Mouse (Mus musculus) right cerebral cortex, postnatal 4 days (tissue): ENCODE results near the gene Ubac2.

ENCODE experiments used
- DNase-seq: peaks from one replicate; pipeline ENCODE4 v3.0.0-alpha.2; 2022

Ubac2 gene

GRCm38 (mm10) chr14:121895316-121895715, 16.9 kb downstream of the Ubac2 start:
- DNase-seq, result no peak

- no peak for DNase-seq
Observed at GRCm38 (mm10) chr14:121896126-121897090, 18.0 kb downstream of the Ubac2 start.

- no peak for DNase-seq
Observed at GRCm38 (mm10) chr14:121897773-121898172, 19.4 kb downstream of the Ubac2 start.

GRCm38 (mm10) chr14:121898509-121898908, 20.1 kb downstream of the Ubac2 start:
- DNase-seq, result no peak

GRCm38 (mm10) chr14:121899071-121899470, 20.7 kb downstream of the Ubac2 start:
- no peak for DNase-seq

- no peak for DNase-seq
Observed at GRCm38 (mm10) chr14:121901511-121901910, 23.1 kb downstream of the Ubac2 start.

- no peak for DNase-seq
Observed at GRCm38 (mm10) chr14:121903381-121903876, 25.0 kb downstream of the Ubac2 start.

- no peak for DNase-seq
Observed at GRCm38 (mm10) chr14:121904754-121905153, 26.3 kb downstream of the Ubac2 start.

GRCm38 (mm10) chr14:121906341-121906991, 28.0 kb downstream of the Ubac2 start:
- no peak for DNase-seq

- no peak for DNase-seq
Observed at GRCm38 (mm10) chr14:121906992-121907681, 28.7 kb downstream of the Ubac2 start.

GRCm38 (mm10) chr14:121909868-121910267, 31.4 kb downstream of the Ubac2 start:
- DNase-seq, result no peak

GRCm38 (mm10) chr14:121912501-121912900, 34.1 kb downstream of the Ubac2 start:
- DNase-seq, result no peak

- no peak for DNase-seq
Observed at GRCm38 (mm10) chr14:121915143-121915542, 36.7 kb downstream of the Ubac2 start.

- DNase-seq, result no peak
Observed at GRCm38 (mm10) chr14:121915621-121916020, 37.2 kb downstream of the Ubac2 start, which contains the start of gene Gpr18. Gpr18 (minus strand) TSS chr14:121915781.

- no peak for DNase-seq
Observed at GRCm38 (mm10) chr14:121916311-121917094, 38.1 kb downstream of the Ubac2 start.

GRCm38 (mm10) chr14:121918266-121918665, 39.8 kb downstream of the Ubac2 start:
- DNase-seq, result no peak

GRCm38 (mm10) chr14:121919752-121920151, 41.3 kb downstream of the Ubac2 start:
- no peak for DNase-seq

GRCm38 (mm10) chr14:121920511-121921124, 42.2 kb downstream of the Ubac2 start:
- no peak for DNase-seq

- no peak for DNase-seq
Observed at GRCm38 (mm10) chr14:121922016-121922415, 43.6 kb downstream of the Ubac2 start.

GRCm38 (mm10) chr14:121922731-121923130, 44.3 kb downstream of the Ubac2 start:
- no peak for DNase-seq

GRCm38 (mm10) chr14:121924876-121925275, 46.5 kb downstream of the Ubac2 start:
- DNase-seq, result no peak

GRCm38 (mm10) chr14:121926901-121927300, 48.5 kb downstream of the Ubac2 start:
- no peak for DNase-seq
